8 mouse cellular contexts compared by ENCODE assay signal in genomic region chr11:90687040-90687439, GRCm38 (mm10). TPM values are rescaled to one million over a fixed set of nuclear protein-coding genes. Genes with fewer than 3 reads are reported as not detected.
DNase-seq lines count a peak whose midpoint lies in the region; ATAC-seq and TF ChIP-seq lines count a peak whose summit lies in the region.

No protein-coding gene starts in this region.

- H3K4me3 ChIP-seq in lung, embryonic 14.5 days (ENCODE audit: low read depth, low read length) = peak overlapping the region; percentile 68
- peak overlapping the region; percentile 86 for H3K4me3 ChIP-seq in intestine, postnatal 0 days (ENCODE audit: low read depth, low read length)
- peak overlapping the region; percentile 54 for H3K4me3 ChIP-seq in neural tube, embryonic 13.5 days

- no peaks in the 10 kb centered on the region for H3K9me3 ChIP-seq in lung, embryonic 14.5 days (ENCODE audit: low read depth, low read length)
- no peaks in the 10 kb centered on the region for H3K9me3 ChIP-seq in intestine, postnatal 0 days (ENCODE audit: control insufficient read depth)
- no peaks in the 10 kb centered on the region for H3K9me3 ChIP-seq in neural tube, embryonic 13.5 days

- peak; percentile 44 for ATAC-seq in lung, embryonic 14.5 days (ENCODE audit: insufficient read depth)
- peak; percentile 66 for ATAC-seq in erythroblast, adult 5-6 weeks (replicated peaks; ENCODE audit: low FRiP score, poor library complexity, severe bottlenecking)
- ATAC-seq in intestine, postnatal 0 days = peak; percentile 46
- peak; percentile 41 for ATAC-seq in neural tube, embryonic 13.5 days (ENCODE audit: low read depth)
- no peak for ATAC-seq in activated CD4-positive, CD25-positive, alpha-beta regulatory T cell, adult 4 months

- peak overlapping the region; percentile 67 for H3K9ac ChIP-seq in lung, embryonic 14.5 days
- peak overlapping the region; percentile 68 for H3K9ac ChIP-seq in intestine, postnatal 0 days (ENCODE audit: low read depth, low read length)
- H3K9ac ChIP-seq in neural tube, embryonic 13.5 days = peak overlapping the region; percentile 74

- H3K36me3 ChIP-seq in lung, embryonic 14.5 days (ENCODE audit: insufficient read depth) = peaks cover 11% of the 10 kb centered on the region; the same call in 1 of the 2 replicates
- H3K36me3 ChIP-seq in intestine, postnatal 0 days (ENCODE audit: control insufficient read depth, insufficient read depth) = peaks cover 6% of the 10 kb centered on the region; the same call in 1 of the 2 replicates
- no peaks in the 10 kb centered on the region for H3K36me3 ChIP-seq in neural tube, embryonic 13.5 days

- H3K27ac ChIP-seq in lung, embryonic 14.5 days (ENCODE audit: low read depth) = no peak overlapping the region; the same call in 1 of the 2 replicates
- H3K27ac ChIP-seq in intestine, postnatal 0 days (ENCODE audit: low read depth, low read length) = peak overlapping the region; percentile 68
- H3K27ac ChIP-seq in neural tube, embryonic 13.5 days (replicated peaks) = no peak overlapping the region

- H3K4me1 ChIP-seq in lung, embryonic 14.5 days (ENCODE audit: insufficient read depth) = peaks cover 6% of the 10 kb centered on the region; the same call in 1 of the 2 replicates
- 0 out of 2 replicates have a peak, but pooled peaks cover 3% of the 10 kb centered on the region for H3K4me1 ChIP-seq in intestine, postnatal 0 days (replicated peaks; ENCODE audit: control insufficient read depth, insufficient read depth, low read length)
- H3K4me1 ChIP-seq in neural tube, embryonic 13.5 days (replicated peaks) = peaks cover 20% of the 10 kb centered on the region

- H3K4me2 ChIP-seq in lung, embryonic 14.5 days = peak overlapping the region; percentile 86
- H3K4me2 ChIP-seq in intestine, postnatal 0 days (replicated peaks; ENCODE audit: low read depth) = peak overlapping the region; percentile 89
- H3K4me2 ChIP-seq in neural tube, embryonic 13.5 days = peak overlapping the region; percentile 78

- no peaks in the 10 kb centered on the region for H3K27me3 ChIP-seq in lung, embryonic 14.5 days (ENCODE audit: insufficient read depth, low read length)
- no peaks in the 10 kb centered on the region for H3K27me3 ChIP-seq in intestine, postnatal 0 days (replicated peaks; ENCODE audit: control insufficient read depth, insufficient read depth, low read length)
- peaks cover 5% of the 10 kb centered on the region for H3K27me3 ChIP-seq in neural tube, embryonic 13.5 days

- TF ChIP-seq CTCF in lung, embryonic 14.5 days (IDR thresholded peaks at IDR 0.05; ENCODE audit: low read depth) = no peak
- no peak for TF ChIP-seq CTCF in intestine, postnatal 0 days (IDR thresholded peaks at IDR 0.05; ENCODE audit: low read depth)

- DNase-seq in lung, embryonic 14.5 days = no peak
- DNase-seq in lung, postnatal 10 days = no peak
- DNase-seq in layer of hippocampus, adult 9-10 months (ENCODE audit: low spot score) = no peak
- DNase-seq in yolk sac, embryonic 10.5 days (ENCODE audit: low spot score) = no peak

- 2% methylated on average over 17 of the region's 17 CpGs for WGBS in lung, embryonic 14.5 days
- WGBS in intestine, postnatal 0 days = under 1% methylated on average over 17 of the region's 17 CpGs
- 1% methylated on average over 17 of the region's 17 CpGs for WGBS in neural tube, embryonic 13.5 days

RNA-seq across cellular contexts. Expression of gene Tom1l1, which starts 1.1 kb away (rescaled TPM):
- polyA plus RNA-seq in lung, embryonic 14.5 days (2014; fragmentation: Nextera tagmentation; extraction: Ambion mirVana) = 34.0 and 37.6 TPM in 2 replicates
- total RNA-seq in erythroblast, adult 5-6 weeks (2015; ENCODE audit: low replicate concordance) = 45.1 and 50.1 TPM in 2 replicates
- 99.1 and 124 TPM in 2 replicates for total RNA-seq in erythroblast, adult 5-6 weeks (2017; ENCODE audit: low replicate concordance)
- polyA plus RNA-seq in intestine, postnatal 0 days (2015; fragmentation: Nextera tagmentation; extraction: Ambion mirVana) = 61.2 and 64.5 TPM in 2 replicates
- polyA plus RNA-seq in neural tube, embryonic 13.5 days (2015; fragmentation: Nextera tagmentation; extraction: Ambion mirVana) = 20.7 and 21.4 TPM in 2 replicates
- polyA plus RNA-seq in activated CD4-positive, CD25-positive, alpha-beta regulatory T cell, adult 4 months (2017; shearing (Covaris generic)) = 1 to 10 TPM; 1.0 to 1.9 TPM

RNA-seq across cellular contexts. Expression of gene Cox11, which starts 49.1 kb away (rescaled TPM):
- 25.7 and 25.9 TPM in 2 replicates for polyA plus RNA-seq in lung, embryonic 14.5 days (2014; fragmentation: Nextera tagmentation; extraction: Ambion mirVana)
- total RNA-seq in erythroblast, adult 5-6 weeks (2015; ENCODE audit: low replicate concordance) = 40.3 and 52.6 TPM in 2 replicates
- 33.4 and 45.7 TPM in 2 replicates for total RNA-seq in erythroblast, adult 5-6 weeks (2017; ENCODE audit: low replicate concordance)
- polyA plus RNA-seq in intestine, postnatal 0 days (2015; fragmentation: Nextera tagmentation; extraction: Ambion mirVana) = 26.8 and 28.2 TPM in 2 replicates
- polyA plus RNA-seq in neural tube, embryonic 13.5 days (2015; fragmentation: Nextera tagmentation; extraction: Ambion mirVana) = 38.5 and 43.4 TPM in 2 replicates
- polyA plus RNA-seq in activated CD4-positive, CD25-positive, alpha-beta regulatory T cell, adult 4 months (2017; shearing (Covaris generic)) = 10 to 100 TPM; 18.5 to 24.9 TPM

RNA-seq across cellular contexts. Expression of gene Stxbp4, which starts 49.2 kb away (rescaled TPM):
- 26.5 and 27.4 TPM in 2 replicates for polyA plus RNA-seq in lung, embryonic 14.5 days (2014; fragmentation: Nextera tagmentation; extraction: Ambion mirVana)
- 28.6 and 34.9 TPM in 2 replicates for total RNA-seq in erythroblast, adult 5-6 weeks (2015; ENCODE audit: low replicate concordance)
- 29.7 and 41.9 TPM in 2 replicates for total RNA-seq in erythroblast, adult 5-6 weeks (2017; ENCODE audit: low replicate concordance)
- polyA plus RNA-seq in intestine, postnatal 0 days (2015; fragmentation: Nextera tagmentation; extraction: Ambion mirVana) = 2.0 and 2.1 TPM in 2 replicates
- polyA plus RNA-seq in neural tube, embryonic 13.5 days (2015; fragmentation: Nextera tagmentation; extraction: Ambion mirVana) = 23.0 and 24.9 TPM in 2 replicates
- polyA plus RNA-seq in activated CD4-positive, CD25-positive, alpha-beta regulatory T cell, adult 4 months (2017; shearing (Covaris generic)) = 1 to 10 TPM; 1.9 to 3.1 TPM
